Mouse (Mus musculus) mesoderm, embryonic 11.5 days (tissue): ENCODE results near the gene Mrpl16.

Experiments used
- DNase-seq: peaks from one replicate; pipeline ENCODE4 v3.0.0-alpha.2; 2012; ENCODE audit warnings: low read depth, low spot score

Mrpl16 gene

DNA sequence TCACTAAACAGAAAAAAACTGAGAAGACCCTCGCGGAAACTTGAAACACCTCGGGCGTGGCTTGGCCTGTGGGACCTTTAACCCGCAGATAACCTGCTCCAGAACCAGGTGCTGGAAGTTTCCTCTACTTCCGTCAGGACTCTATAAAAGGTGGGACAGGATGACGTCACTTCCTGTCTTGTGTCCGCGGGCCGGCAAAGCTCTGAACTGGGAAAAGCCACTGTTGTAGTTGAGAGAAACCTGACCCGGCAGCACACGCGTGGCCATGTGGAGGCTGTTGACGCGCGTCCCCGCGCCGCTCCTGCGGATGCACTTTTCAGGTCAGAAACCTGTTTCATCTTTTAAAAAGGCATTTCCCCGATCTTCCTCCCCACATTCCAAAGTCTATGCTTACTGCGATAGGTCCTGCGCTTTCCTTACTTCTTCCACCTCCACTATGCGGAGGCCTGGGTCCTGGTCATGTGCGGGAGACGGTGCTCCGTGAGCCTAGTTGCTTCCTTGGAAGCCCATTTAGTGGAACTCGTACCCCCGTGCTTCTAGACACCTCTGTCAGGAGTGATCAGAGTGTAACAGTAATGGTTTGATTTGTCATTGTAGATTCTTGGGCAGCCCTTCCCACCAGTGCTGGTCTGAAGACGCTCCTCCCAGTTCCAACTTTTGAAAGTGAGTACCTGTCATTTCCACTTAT is at the start of gene Mrpl16:
TSS of gene Mrpl16 (plus strand) at position 187 of the 688 bp plus-strand sequence.
- DNase-seq: peak; percentile 95

DNA sequence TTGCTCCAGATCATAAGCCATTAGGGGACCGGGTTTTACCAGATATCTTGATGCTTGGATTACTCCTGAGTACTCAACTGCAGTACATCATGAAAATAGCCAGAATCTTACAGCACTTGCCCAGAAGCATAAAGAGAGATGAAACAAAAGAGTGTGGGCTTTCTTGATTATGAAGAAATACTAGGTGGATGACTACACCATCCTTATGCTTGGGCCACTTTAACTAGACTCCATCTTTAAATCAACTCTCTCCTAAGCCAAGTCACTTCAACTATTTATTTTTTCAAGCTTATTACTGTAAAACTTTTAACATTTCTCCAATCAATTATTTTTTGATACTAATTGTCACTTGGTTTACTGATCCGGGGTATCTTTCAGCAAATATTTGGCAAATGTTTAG is 46.3 kb upstream of the Mrpl16 start:
- no peak for DNase-seq

DNA sequence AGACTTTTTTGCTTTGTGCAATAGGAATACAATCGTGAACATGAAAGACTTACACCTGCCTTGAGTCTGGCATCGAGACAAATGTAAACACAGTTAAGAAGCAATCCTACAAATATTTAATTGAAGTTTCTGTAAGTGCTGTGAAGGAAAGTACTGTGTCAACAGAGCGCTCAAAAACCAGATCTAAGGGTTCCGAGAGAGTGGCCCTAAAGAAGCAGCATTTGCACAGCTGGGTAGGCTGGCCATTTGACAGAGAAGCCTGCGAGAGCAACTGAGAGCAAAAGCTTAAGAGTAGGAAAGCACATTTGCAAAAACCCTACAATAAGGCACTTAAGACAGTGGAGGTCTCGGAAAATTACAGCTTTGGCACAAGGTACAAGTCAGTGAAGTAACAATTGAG is 45.9 kb upstream of the Mrpl16 start:
- DNase-seq: no peak

DNA sequence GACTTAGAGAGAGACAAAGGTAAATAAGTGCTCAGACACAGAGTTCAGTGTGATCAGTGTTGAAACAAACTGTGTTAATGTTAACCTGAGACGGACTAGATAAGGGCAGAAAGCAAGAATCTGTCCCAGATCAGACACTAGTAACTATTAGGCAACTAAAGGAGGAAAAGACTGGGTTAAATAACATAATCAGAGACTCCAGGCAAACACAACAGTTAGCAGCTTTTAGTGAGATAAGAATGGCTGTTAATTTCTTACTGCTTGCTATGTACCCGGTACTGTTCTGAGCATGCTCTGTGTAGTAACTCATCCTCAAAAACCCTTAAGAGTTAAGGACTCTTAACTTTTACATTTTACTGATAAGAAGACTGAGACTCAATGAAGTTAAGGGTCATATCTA is 44.3 kb upstream of the Mrpl16 start:
- no peak for DNase-seq

DNA sequence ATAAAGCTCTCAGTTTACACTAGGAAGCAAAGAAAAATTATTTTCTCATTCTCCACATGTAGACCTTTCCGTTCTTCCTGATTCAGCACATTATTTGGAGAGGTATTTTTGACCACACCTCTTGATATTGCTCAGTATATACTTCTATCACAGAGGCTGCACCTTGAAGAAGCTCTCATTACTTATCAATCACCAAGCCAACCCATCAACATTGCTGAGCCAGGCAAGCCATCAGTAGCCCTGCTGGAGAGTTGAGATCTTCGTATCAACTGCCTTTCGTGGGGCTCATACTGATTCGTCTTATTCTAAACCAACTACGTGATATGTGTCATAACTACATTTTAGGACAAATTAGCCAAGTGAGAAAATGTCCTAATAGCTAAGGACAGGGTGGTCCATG is 42.9 kb upstream of the Mrpl16 start:
- DNase-seq: no peak

DNA sequence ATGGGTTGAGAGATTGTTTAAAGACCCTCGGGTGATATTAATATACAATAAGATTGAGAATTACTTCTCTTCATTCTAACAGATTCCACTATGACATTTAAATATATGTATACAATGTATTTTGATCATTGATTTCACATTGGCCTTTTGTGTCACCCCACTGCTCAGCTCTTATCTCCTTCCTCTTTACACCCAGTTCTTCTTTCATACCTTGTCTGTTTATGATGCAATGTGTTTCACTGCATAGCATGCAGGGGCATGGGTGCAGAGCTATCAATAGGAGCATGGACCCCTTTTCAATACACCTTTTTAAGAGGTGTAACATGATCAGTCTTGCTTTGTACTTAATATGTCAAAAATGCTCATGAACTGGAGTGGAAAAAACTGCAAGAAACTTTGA is 39.9 kb upstream of the Mrpl16 start:
- DNase-seq: no peak

DNA sequence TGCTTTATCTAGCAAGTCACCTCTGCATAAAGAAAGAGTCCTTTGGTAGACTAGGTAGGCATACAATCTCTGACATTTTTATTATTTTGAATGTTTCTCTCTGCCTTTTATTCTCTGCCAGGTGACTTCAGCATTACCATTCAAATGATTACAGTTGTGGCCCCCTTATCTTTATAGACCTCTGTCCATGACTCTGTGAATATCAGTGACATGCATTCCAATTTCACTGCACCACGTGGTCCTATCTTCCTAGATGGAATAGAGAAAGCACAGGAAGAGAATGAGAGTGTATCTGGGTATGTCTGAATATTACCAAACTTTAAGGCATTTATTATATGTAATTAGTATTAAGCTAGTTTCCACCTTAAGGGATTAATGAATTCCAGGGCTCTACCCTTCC is 33.7 kb upstream of the Mrpl16 start:
- DNase-seq: no peak

DNA sequence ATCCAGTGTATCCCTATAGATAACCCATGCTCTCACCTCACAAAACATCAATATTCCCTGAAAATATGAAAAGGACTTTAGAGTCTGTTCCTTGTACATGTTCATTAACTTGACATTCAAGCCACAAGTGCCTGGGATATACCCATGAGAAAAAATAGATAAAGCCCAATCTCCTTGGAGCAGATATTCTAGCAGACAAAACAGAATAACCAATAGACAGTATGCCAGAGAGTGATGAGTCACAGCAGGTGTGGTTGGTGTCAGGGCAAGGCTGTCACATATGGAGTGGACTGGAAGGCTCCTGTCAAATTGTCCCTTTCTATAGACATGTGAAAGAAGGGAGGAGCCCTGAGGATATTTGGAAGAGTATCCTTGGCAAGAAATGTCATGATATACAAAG is 24.5 kb upstream of the Mrpl16 start:
- no peak for DNase-seq

DNA sequence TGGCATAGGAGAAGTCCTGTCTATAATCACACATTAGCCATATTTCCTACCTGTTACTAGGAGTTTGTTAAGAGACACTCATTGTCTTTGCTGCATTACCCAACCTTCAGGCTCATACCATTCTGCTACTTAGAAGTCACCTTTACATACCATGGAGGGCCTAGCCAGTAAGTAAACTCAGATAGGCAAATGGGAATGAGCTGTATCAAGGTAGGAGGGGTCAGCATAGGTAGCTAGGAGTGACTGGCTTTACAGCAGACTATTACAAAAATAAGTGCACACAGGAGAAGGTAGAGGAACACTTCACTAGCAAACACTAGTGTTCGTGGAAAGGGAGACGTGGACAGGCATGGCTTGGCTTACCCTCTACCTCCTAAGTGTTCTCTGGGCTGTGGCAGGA is 22.9 kb upstream of the Mrpl16 start, which contains the start of gene Gif:
TSS of gene Gif (plus strand) at position 257 of the 400 bp plus-strand sequence.
- no peak for DNase-seq

DNA sequence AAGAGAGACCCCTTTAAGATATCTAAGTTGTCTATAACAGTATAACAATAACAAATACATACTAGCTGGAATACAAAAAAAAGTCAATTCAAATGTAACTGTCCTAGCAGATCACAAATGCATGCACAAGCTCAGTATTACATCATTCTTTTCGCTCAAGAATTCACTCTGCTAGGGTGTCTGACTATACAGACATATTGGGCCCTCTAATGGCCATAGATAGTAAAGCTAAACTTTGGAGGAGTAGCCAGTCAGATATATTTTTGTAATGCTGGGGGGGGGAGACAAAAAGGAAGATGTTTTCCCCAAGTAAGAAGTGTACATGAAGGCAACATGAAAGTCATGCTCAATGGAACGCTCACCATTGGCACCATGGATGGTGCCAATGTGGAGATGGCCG is 5.1 kb upstream of the Mrpl16 start:
- DNase-seq: no peak

DNA sequence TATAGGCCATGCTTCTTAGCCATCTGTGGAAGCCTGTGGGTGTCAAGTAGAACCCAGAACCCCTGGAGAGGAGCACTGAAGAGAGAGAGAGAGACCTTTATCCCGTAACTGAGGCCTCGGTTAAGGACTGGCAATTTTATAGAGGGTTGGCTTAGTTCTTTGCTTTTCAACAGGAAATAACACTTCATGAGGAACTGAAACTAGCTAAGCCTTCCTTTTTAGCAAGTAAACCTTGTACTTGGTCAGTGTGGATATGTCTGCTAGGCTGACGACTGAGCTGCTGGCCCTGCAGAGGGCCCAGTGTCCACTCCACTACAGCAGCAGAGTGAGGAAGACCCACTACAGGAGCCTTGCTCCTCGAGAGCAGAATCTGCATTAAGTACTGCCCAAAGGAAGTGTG is 3.8 kb upstream of the Mrpl16 start:
- no peak for DNase-seq

DNA sequence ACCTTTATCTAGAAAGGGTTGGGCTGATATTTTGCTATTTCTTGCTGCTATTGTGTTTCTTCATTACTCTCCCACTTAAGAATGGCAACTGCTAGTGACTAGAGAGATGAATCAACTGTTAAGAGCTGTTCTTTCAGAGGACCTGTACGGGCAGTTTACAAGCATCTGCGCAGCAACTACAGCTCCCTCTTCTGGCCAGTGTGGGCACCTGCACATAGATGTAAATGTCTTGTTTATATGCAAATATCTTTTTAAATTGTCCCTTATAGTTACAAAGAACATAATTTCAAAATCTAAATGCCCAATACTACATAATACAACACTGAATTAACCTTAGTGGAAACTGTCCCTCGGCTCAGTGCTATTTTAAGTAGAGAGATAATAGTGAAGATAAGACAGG is 2.0 kb upstream of the Mrpl16 start:
- DNase-seq: peak; percentile 59

DNA sequence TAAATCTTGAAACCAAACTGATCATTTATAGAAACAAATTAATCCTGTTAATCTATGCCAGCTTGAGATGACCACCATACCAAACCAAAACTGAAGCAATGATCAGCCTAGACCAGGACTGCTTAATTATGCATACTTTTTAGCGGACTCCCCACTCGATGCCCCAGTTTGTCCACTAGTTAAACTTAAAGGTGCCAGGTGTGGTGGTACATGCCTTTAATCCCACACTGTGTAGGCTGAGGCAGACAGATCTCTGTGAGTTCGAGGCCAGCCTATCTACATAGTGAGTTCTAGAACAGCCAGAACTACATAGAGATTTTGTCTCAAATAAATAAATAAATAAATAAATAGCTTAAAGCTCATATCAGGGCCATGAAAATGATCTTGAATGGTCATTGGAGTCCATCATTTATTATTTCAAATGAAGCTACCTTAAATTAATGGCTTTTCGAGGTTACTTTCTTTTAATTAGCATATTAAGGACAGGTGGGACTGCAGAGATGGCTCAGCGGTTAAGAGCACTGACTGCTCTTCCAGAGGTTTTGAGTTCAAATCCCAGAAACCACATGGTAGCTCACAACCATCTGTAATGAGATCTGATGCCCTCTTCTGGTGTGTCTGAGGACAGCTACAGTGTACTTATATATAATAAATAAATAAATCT is 802 bp upstream of the Mrpl16 start:
- DNase-seq: no peak

DNA sequence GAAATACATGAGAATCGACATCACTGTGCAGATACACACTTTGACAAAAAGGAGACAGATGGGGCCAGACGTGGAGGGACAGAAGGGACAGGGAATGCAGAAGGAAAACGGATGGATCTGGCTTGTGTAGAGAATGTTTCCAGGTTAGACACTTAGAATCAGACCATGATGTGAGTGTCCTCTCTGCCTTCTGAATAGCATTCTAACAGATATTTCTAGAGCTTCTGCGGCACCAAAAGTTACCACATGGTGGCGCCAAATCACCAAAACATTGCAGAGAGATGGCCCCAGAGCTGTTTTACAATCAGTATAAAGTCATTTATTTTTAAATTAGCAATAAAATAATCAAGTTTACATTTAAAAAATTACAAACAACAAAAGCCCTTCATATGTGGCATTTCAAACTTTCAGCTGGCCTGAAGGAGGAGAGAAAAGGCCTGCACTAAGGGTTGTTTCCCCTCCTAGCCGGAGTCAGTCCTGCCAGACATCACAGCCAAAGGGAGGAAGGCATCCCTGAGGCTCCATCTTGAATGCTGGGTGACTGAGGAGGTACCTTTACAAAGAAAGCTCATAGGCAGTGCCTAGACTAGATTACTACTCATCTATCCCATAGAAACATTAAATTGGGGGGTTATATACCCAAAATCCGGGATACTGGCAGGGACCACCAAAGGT is 7.1 kb downstream of the Mrpl16 start:
- DNase-seq: peak; percentile 50

DNA sequence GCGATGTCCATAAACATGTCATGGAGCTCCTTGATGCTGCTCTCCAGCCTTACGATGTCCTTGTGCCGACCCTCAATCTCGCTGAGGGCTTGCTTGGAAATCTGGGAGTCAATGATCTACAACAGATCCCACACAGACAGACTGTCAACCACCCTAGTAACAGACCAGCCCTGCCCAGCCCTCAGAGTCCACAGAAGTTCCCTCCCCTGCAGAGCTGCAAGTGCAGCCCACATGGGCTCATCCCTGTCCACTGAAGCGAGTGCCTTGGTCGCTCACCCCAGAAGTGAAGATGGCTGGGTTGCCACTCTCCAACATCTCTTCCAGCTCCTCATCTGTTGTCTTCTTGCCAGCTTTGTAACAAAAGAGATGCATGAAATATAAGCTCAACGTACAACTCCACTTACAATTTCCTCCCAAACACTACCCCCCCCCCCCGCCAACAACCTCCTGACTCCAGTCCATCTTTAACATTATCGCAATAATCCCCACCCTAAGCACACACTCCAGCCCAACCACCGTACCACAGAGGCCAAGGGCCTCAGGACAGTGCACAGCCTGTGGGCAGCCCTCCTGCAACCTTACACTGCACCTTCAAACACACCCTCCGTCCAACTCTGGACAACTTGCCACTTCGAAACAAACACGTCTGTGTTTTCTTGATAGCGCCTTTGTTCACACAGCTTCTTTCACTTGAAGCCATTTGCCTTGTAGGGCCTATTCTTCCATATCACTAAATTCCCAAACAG is 15.4 kb downstream of the Mrpl16 start:
- no peak for DNase-seq

DNA sequence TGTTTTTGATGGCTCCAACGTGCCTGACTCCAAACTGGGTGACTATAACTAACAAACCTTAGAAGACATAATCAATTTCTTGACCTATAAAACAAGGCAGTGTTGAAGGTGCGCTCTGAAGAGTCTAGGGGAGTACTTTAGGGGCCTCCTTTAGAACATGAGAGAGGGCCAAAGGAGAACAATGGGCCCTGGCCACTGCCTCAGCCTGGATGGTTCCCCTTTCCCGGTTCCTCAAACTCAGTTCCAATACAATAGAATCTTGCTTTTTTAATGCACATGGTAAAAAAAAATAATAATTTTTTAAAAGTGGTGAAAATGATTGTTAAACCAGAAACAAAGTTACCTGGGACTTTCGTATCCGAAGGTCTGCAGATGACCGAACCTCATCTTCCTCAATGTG is 17.6 kb downstream of the Mrpl16 start:
- no peak for DNase-seq

DNA sequence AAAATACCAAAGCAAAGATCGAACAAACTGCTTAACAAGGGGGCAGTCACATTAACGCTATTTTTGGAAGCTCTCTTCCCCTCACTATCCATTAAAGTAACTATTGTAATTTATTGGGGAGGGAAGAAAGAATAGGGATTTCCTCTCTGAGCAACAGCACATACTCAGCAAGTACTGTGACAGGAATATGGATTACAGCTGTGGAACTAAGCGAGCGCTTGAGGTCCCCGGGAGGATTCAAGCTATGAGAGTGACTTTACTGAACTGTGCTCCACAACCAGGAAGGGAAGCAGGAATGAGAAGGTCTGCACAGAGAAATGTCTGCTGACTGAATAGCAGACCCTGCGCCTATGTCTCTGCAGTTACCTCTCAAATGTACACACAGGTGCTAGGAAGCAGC is 18.7 kb downstream of the Mrpl16 start:
- DNase-seq: no peak

DNA sequence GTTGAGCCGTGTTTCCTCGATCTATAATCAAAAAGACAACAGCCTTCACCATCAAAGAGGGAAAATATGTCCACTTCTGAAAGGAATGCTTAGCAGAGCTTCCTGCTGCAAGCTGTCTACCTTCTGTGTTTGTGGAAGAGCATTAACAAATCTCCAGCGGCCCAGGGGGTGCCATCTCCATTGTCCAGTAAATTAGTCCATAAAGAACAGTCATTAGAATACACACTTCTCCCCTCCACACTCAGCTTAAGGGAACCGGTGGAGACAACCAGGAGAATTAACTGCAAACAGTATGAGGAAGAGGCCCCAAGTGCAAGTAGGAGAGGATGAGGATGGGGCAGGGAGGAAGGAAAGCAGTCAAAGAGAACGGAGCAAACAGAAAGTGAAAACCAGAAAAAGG is 21.6 kb downstream of the Mrpl16 start:
- no peak for DNase-seq

DNA sequence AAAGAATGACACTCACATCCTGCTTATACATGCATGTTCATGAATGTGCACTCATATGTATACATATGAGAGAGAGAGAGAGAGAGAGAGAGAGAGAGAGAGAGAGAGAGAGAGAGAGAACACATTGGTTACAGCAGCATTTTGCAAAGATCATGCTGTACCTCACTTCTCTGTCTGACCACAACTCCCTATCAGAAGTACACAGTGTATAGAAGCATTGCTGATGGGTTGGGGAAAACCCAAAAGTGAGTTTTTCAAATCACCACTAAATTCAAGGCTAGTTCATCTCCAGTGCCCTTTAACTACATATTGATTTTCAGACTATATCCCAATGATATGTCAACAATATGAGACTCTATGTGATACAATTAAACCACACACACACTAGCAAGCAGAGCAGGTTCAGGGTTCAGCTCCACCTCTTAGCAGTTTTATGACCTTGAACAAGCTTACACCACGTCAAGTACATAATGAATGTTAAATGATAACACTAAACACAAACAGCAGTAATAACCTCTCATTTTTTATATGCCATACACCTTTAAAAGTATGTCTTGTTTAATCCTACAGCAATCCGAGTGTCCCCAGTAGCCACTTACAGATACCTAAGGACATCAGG is 23.7 kb downstream of the Mrpl16 start:
- no peak for DNase-seq

DNA sequence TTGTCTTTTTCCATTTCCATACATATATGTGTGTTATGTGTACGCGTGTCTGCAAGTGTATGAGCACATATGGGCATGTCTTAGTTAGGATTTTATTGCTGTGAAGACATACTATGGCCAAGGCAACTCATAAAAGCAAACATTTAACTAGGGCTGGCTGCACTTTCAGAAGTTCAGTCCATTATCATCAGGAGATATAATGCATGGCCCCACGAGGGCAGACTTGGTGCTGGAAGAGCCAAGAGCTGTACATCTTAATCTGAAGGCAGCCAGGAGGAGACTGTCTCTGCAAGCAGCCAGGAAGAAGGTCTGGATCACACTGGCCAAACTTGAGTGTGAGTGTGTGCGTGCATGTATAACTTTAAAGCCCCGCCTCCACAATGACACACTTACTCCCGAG is 24.3 kb downstream of the Mrpl16 start:
- DNase-seq: no peak

DNA sequence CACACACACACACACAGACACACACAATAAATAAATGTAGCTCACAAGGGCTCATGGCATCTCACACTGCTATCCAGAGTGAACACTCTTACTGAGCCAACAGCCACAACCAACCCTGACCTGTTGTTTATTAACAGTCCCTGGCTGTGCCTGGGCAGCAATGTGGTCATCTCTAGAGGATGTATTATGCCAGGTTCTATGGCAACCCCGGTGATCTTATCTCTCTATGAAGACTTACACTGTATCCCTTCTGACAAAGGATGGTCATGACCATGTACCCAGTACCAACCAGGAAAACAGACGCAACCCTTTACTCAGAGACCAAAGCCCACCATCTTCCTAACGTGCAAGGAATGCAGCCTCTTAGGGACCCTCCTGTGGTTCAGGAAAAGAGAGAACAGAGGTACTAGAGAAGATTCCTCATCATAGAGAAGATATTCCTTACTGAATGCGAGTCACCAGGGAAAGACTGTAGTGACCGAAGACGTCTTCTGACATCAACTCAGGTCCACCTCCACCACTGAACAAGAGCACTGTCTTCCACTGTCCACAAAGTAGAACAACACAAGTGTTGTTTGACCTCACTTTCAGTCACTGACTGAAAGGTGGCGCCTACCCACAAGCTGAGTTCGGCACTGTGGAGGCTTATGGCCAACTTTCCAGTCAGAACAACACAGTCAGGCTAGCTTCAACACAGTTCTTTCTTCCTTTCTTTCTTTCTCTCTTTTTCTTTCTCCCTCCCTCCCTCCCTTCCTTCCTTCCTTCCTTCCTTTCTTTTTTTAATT is 30.5 kb downstream of the Mrpl16 start:
- no peak for DNase-seq
